Mouse (Mus musculus) brown adipose tissue, adult 24 weeks (tissue): ENCODE measurements around the gene Palm3. TPM values are rescaled to one million over a fixed set of nuclear protein-coding genes. Genes with fewer than 3 reads are reported as not detected.
"Not testable (repeated sequence)": the region's sequence is repeated elsewhere in the genome, so short reads cannot be mapped to it uniquely, and the experiment has no call there.

Experiments
- H3K27ac ChIP-seq: fragments of 200-500 bp; replicated peaks from 2 replicates; pipeline ENCODE4 v1.5.1; 2012; ENCODE audit warnings: low read depth, mild to moderate bottlenecking, low read length
- H3K4me1 ChIP-seq: fragments of 200-500 bp; 2 replicates; pipeline ENCODE4 v1.6.1; 2012; ENCODE audit warnings: low read length, mixed read lengths; ENCODE audit not compliant: control insufficient read depth, insufficient read depth, insufficient read length
- H3K4me3 ChIP-seq: fragments of 200-500 bp; 2 replicates; pipeline ENCODE4 v1.5.1; 2012; ENCODE audit warnings: low read depth, mild to moderate bottlenecking, low read length, moderate library complexity; ENCODE audit not compliant: insufficient read depth
- polyA plus RNA-seq: library from polyadenylated mRNA; stranded (reverse); fragments of >200 nt; gene quantifications from 2 replicates; pipeline ENCODE4 v1.2.4, GENCODE M21; 2012; ENCODE audit not compliant: missing spikeins, insufficient read depth, insufficient read length

The Palm3 gene
- polyA plus RNA-seq: not detected in 2 replicates

GRCm38 (mm10) chr8:84021096-84021495 is at the start of gene Palm3:
Palm3 (plus strand) TSS chr8:84021471.
- Histone ChIP-seq H3K27ac (no peak within 1 kb of the TSS), H3K4me3 (no peak within 1 kb of the TSS)

GRCm38 (mm10) chr8:83971661-83972060 is 49.6 kb upstream of the Palm3 start:
- H3K4me3 ChIP-seq: peak overlapping the region; percentile 59

More at GRCm38 (mm10) chr8:84021096-84021495, at the start of gene Palm3:
- peaks cover 4% of the 10 kb centered on the region; the same call in 1 of the 2 replicates for H3K4me1 ChIP-seq

GRCm38 (mm10) chr8:83972150-83973120 is 48.8 kb upstream of the Palm3 start, which contains the start of gene Prkaca:
Prkaca (plus strand) TSS chr8:83972993.
- Histone ChIP-seq H3K27ac (peak within 1 kb of the TSS; percentile 76), H3K4me3 (peak within 1 kb of the TSS; percentile 75), H3K4me1 (peaks cover 18% of the 10 kb centered on the region)

More at GRCm38 (mm10) chr8:83971661-83972060, 49.6 kb upstream of the Palm3 start:
- Histone ChIP-seq H3K4me1 (peaks cover 11% of the 10 kb centered on the region), H3K27ac (peak overlapping the region; percentile 69)

GRCm38 (mm10) chr8:83973161-83974031 is 47.9 kb upstream of the Palm3 start:
- Histone ChIP-seq H3K4me3 (peak overlapping the region; percentile 75), H3K4me1 (peaks cover 26% of the 10 kb centered on the region), H3K27ac (peak overlapping the region; percentile 76)

GRCm38 (mm10) chr8:83974521-83974920 is 46.8 kb upstream of the Palm3 start:
- peak overlapping the region; percentile 75 for H3K4me3 ChIP-seq
- peaks cover 30% of the 10 kb centered on the region for H3K4me1 ChIP-seq

GRCm38 (mm10) chr8:83976101-83976630 is 45.1 kb upstream of the Palm3 start:
- H3K4me1 ChIP-seq: peaks cover 33% of the 10 kb centered on the region
- H3K4me3 ChIP-seq: 0 out of 2 replicates have a peak overlapping the region, but pooled peaks have one; percentile 7
- H3K27ac ChIP-seq: peak overlapping the region; percentile 76

More at GRCm38 (mm10) chr8:83974521-83974920, 46.8 kb upstream of the Palm3 start:
- H3K27ac ChIP-seq: peak overlapping the region; percentile 76

- H3K4me1 ChIP-seq: peaks cover 29% of the 10 kb centered on the region
- peak overlapping the region; percentile 48; the same call in 1 of the 2 replicates for H3K4me3 ChIP-seq
- peak overlapping the region; percentile 80 for H3K27ac ChIP-seq
Observed at GRCm38 (mm10) chr8:83976779-83977350, 44.4 kb upstream of the Palm3 start.

GRCm38 (mm10) chr8:83977646-83978045 is 43.6 kb upstream of the Palm3 start:
- H3K4me1 ChIP-seq: peaks cover 28% of the 10 kb centered on the region
- H3K4me3 ChIP-seq: peak overlapping the region; percentile 48
- peak overlapping the region; percentile 80 for H3K27ac ChIP-seq

- H3K4me3 ChIP-seq: peak overlapping the region; percentile 48
- peaks cover 28% of the 10 kb centered on the region for H3K4me1 ChIP-seq
- H3K27ac ChIP-seq: peak overlapping the region; percentile 80; the same call in 1 of the 2 replicates
Observed at GRCm38 (mm10) chr8:83978200-83978599, 43.1 kb upstream of the Palm3 start.

- Histone ChIP-seq H3K4me3 (no peak overlapping the region), H3K4me1 (peaks cover 28% of the 10 kb centered on the region), H3K27ac (no peak overlapping the region)
Observed at GRCm38 (mm10) chr8:83980250-83980649, 41.0 kb upstream of the Palm3 start.

- Histone ChIP-seq H3K4me3 (no peak overlapping the region), H3K27ac (no peak overlapping the region), H3K4me1 (peaks cover 28% of the 10 kb centered on the region)
Observed at GRCm38 (mm10) chr8:83980845-83981244, 40.4 kb upstream of the Palm3 start.

- no peak overlapping the region for H3K4me3 ChIP-seq
- no peak overlapping the region for H3K27ac ChIP-seq
- H3K4me1 ChIP-seq: peaks cover 24% of the 10 kb centered on the region
Observed at GRCm38 (mm10) chr8:83981533-83981932, 39.7 kb upstream of the Palm3 start.

- Histone ChIP-seq H3K27ac (no peak overlapping the region), H3K4me1 (peaks cover 15% of the 10 kb centered on the region), H3K4me3 (no peak overlapping the region)
Observed at GRCm38 (mm10) chr8:83982449-83982848, 38.8 kb upstream of the Palm3 start.

GRCm38 (mm10) chr8:83983222-83983621 is 38.0 kb upstream of the Palm3 start:
- not testable (repeated sequence) for H3K4me1 ChIP-seq, H3K27ac ChIP-seq, H3K4me3 ChIP-seq
